Mouse (Mus musculus): ENCODE data around the gene Flrt1.
A peak's percentile ranks its signal among the peaks of the same experiment; 100 is the strongest.
"Not testable (repeated sequence)": the region's sequence is repeated elsewhere in the genome, so short reads cannot be mapped to it uniquely, and the experiment has no call there.

Flrt1 gene

GRCm38 (mm10) chr19:7067344-7068050 is 38.0 kb downstream of the Flrt1 start:
- peak; percentile 30 to 44 for DNase-seq

GRCm38 (mm10) chr19:7066828-7067342 is 38.6 kb downstream of the Flrt1 start:
- DNase-seq: peak; percentile 38 to 44

- peak; percentile 77 to 86 for DNase-seq
Observed at GRCm38 (mm10) chr19:7066034-7066827, 39.3 kb downstream of the Flrt1 start.

DNA sequence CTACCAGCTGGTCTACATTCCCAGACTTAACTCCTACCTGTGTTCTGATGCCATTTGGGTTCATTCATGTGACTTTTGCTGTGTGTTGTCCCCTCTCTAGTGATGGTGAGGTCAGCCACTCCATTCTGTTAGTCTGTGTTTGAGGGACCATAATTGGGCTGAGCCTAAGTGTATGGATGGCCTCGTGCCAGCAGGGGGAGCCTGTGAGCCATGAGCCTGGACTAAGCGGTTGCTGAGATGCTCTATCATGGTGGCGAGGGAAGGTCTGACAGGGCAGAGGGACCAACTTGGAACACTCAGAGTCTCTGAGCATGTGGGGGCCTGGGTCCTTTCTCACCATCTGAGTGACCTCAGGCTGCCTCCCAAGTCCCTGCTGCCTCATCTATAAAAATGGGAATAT is 41.0 kb downstream of the Flrt1 start:
- peak; percentile 81 to 83 for DNase-seq

DNA sequence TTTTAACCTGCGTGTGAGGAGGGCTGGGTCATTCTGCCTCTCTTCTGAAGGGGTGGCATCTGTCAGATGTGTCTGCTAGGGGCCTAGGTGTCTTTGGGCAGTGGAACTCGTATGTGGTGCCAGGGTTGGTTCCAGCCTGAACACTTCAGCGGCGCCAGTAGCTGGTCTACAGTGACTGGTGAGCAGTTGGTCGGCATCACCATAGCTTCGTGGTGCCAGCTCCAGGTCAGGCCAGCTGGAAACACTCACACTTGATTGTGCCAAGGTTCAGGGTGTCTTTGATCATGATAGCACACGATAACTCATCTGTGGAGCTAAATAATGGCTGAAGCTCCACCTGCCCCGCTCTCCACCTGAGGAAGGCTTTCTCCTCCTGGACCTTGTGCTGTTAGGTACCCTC is 42.6 kb downstream of the Flrt1 start:
- no peak for DNase-seq

GRCm38 (mm10) chr19:7062110-7062509 is 43.4 kb downstream of the Flrt1 start:
- DNase-seq: no peak

DNA sequence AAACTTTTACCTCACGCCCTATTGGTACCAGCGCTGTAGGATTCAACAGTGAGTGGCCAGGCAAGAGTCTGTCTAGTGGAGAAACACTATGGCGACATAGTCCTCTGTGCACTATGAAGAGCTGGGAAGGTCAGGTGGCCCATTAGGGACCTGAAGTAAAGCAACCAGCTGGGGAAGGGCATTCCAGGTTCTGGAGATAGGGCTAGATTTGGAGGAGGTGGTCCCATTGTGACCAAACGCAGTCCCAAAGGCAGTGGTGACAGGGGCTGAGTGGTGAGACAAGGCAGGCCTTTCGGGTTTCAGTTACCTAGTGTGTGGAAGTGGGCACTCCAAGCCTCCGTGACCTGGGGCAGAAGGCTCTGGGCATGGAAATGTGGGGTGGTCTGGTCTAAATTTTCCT is 47.0 kb downstream of the Flrt1 start:
- DNase-seq: no peak

DNA sequence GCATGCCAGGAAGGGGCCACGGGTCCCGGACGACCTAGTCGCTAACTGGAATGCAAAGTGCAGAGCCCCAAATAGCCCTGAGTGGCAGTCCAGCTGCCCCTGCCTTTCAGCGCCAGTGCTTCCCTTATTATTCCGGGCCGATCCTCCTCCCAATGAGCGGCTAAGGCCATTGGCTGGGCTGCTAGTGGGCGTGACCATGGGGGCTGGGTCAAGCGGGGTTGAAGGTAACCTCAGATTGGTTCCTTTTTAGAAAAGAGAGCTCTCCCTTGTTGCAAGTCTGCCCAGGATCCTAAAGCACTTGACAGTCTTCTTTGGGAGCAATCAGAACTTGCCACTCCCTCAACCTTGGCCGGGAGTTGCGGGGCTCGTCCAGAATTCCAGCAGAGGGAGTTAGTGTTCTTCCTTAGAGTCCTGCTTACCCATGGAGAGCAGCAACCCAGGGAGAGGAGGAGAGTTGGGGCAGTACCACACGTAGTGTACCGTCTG is 47.8 kb downstream of the Flrt1 start:
- DNase-seq: peak; percentile 53 to 66

DNA sequence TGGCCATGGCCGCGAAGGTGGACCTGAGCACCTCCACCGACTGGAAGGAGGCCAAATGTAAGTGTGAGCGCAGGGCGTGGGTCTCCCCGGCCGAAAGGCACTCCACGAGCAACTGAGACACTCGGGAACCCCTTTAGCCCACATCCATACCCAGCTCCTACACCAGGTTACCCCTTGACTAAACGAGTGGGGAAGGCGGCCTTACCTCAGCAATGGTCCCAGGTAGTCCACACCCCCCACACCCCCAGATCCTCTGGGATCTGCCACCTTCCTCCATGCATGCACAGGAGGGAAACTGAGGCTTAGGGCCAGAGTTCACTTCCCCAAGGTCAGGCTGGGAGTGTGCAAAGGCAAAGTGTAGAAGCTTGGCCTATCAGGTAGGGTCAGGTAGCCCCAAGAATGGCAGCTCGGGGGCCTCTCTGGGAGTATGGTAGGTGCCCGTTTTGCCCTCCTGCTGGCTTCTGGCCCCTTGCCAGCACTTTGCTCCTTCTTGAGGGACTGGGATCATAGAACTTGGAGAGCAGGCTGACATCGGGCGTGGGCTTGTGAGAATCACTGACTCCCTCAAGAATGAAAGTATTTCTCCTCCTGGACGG is 48.3 kb downstream of the Flrt1 start:
- no peak for DNase-seq

DNA sequence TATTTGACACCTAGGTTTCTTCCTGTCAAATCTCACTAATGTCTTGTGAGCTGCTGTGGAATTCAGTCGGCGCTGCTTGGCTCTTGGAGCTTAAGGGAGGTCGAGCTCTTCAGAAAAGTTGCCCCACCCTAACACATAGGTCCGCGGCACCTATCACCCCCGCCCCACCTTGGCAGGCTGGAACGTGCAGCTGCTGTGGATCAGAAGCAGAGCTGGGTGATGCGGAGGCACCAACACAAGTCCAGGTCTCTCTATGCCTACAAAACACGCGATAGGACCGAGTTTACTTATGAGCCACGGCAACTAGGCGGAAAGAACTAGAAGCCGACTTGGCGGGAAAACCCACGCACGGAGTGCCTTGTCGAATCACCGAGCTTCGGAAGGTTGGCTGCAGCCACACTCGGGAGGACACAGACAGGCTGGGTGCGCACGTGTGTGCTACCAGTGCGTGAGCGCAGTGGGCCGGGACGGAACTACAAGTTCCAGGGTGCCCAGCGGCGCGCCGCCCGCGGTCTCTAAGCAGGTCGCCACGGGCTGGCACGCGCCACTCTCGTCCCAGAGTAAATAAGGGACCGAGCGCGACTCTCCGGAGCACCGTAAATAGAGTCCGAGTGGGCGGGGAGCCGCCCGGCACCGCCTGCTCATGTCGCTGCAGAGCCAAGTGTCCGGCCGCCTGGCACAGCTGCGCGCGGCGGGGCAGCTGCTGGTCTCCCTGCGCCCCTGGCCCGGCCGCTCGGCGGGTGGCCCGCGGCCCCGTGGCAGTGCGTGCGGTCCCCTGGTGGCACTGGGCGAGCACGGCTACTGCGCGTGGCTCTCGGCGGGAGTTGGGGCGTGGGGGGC is 49.1 kb downstream of the Flrt1 start, which contains the start of gene Macrod1:
Gene Macrod1 (plus strand): TSS at position 563 of the 840 bp plus-strand sequence.
- peak; percentile 74 to 82 for DNase-seq

DNA sequence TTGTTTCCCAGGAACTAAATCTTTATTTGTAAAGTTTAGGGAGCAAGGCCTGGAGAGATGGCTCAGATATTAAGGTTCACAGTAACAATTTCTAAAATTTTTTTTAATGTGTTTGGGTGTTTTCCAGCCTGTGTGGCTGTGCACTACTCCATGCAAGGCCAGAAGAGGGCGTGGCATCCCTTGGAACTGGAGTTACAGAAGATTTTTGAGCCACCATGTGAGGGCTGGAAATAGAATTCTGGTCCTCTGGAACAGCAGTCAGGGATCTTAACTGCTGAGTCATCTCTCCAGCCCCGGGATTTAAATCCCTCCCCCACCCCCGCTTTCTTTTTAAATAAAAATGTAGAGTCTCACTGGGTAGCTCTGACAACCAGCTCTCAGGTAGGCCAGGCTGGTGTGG is 50.4 kb downstream of the Flrt1 start:
- DNase-seq: no peak

- no peak for DNase-seq
Observed at GRCm38 (mm10) chr19:7054772-7055171, 50.8 kb downstream of the Flrt1 start.

DNA sequence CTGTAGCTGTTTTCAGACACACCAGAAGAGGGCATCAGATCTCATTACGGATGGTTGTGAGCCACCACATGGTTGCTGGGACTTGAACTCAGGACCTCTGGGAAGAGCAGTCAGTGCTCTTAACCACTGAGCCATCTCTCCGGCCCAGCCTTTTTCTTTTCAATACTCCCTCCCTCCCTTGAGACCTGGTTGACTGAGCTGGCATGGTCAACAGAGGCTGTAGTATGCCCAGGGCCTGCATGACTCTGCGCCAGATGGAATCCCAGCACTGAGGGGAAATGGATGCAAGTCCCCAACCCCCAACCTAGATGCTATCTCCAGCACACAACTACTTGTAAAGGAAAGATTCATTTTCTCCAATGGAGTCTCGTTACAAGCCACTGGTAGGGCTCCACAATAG is 52.1 kb downstream of the Flrt1 start:
- not testable (repeated sequence) for DNase-seq

DNA sequence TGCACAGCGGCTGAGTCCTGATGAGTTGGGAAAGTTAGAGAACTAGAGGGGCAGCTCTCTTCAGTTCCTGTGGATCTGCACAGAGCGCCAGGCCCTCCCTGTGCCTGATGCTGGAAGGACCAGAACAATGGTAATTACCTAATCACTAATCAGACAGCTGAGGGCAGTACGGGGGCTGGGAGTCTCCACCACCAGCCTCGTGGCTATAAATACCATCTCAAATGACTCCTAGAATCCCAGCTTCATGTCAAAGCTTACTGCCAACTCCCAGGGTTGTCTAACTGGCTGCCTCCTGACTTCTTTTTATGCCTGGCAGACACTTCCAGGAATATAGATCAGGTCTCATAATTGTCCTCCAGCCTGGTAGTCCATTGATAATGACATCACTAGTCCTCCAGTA is 60.8 kb downstream of the Flrt1 start:
- no peak for DNase-seq

DNA sequence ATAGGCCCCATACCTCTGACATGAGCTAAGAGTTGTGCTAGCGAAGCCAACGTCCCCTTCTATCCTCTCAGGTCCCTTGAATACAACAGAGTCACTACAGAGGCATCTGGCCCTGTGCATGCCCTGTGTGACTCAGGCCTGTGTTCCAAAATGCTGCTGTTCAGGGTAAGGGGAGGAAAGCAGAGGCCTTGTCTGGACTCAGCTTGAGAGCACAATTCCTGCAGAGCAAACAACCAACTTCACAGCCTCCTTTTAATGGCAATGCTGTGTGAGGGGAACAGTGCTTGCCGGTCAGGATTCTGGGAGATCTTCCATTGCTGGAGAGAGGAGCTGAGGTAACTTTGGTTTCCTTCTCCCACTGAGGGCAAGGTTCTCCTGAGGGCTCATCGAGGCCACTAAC is 61.2 kb downstream of the Flrt1 start:
- DNase-seq: no peak

All from thymus, postnatal 36 days (tissue).